Comparison of ENCODE assay signal across 21 mouse cellular contexts in the genomic region with DNA sequence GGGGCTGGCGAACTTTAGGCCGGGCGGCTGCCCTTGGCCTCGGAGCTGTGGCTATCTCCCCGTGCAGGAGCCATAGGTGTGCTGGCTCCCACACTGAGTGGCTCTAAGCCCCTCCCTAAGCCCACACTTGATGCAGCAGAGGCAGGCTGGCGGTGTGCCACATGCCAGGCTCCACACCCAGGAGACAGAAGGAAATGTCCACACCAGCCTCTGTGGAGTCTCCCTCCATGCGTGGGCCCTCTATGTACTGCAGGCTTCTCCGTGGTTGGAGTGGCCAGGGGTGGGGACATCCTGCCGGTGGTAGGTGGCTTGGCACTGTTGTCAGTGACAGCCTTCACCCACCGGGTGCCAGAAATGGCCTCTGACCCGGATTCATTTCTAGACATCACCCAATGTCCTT. TPM values are rescaled to one million over a fixed set of nuclear protein-coding genes. Genes with fewer than 3 reads are reported as not detected.
DNase-seq lines count a peak whose midpoint lies in the region; ATAC-seq and TF ChIP-seq lines count a peak whose summit lies in the region.
"Had no signal": no experiment of that assay in that cellular context is flagged by ENCODE, and none has a peak within 500 bp of the region (broad histone marks: within the 10 kb centered on the region; RNA-seq: fewer than 3 reads in every experiment).

No protein-coding gene starts in this region.

- no peak overlapping the region for H3K4me2 ChIP-seq in forebrain, embryonic 11.5 days (ENCODE audit: low read depth, low read length, severe bottlenecking)
- H3K4me2 ChIP-seq in lung, postnatal 0 days (replicated peaks; ENCODE audit: low read depth, low read length) = no peak overlapping the region
- H3K4me2 ChIP-seq: embryonic facial prominence, embryonic 13.5 days had no signal

- H3K9ac ChIP-seq in forebrain, embryonic 11.5 days (ENCODE audit: low read length) = no peak overlapping the region
- H3K9ac ChIP-seq in lung, postnatal 0 days (replicated peaks; ENCODE audit: low read depth) = no peak overlapping the region
- H3K9ac ChIP-seq: embryonic facial prominence, embryonic 13.5 days had no signal

- no peaks in the 10 kb centered on the region for H3K36me3 ChIP-seq in forebrain, embryonic 10.5 days (replicated peaks)
- H3K36me3 ChIP-seq in forebrain, embryonic 11.5 days (ENCODE audit: control insufficient read depth, insufficient read depth, low read length) = no peaks in the 10 kb centered on the region
- H3K36me3 ChIP-seq in lung, postnatal 0 days (ENCODE audit: insufficient read depth, low read length) = no peaks in the 10 kb centered on the region
- H3K36me3 ChIP-seq: embryonic facial prominence, embryonic 13.5 days; G1E had no signal

- H3K27ac ChIP-seq in forebrain, embryonic 10.5 days = 0 out of 2 replicates have a peak overlapping the region, but pooled peaks have one; percentile 17
- H3K27ac ChIP-seq in forebrain, embryonic 11.5 days (ENCODE audit: low read depth, low read length) = no peak overlapping the region
- H3K27ac ChIP-seq in lung, postnatal 0 days (ENCODE audit: low read length) = no peak overlapping the region
- H3K27ac ChIP-seq: embryonic facial prominence, embryonic 13.5 days had no signal

- peak; percentile 60 for DNase-seq in cerebellum, adult 11-12 months
- no peak for DNase-seq in cerebellum, adult 9-10 months
- peak; percentile 51 to 65 for DNase-seq in cerebellum, postnatal 25 days
- no peak for DNase-seq in cerebellum, postnatal 10 days
- no peak for DNase-seq in forebrain, embryonic 10.5 days (ENCODE audit: extremely low spot score, low spot score)
- no peak for DNase-seq in forebrain, embryonic 11.5 days (ENCODE audit: low spot score)
- DNase-seq in lung, postnatal 0 days (ENCODE audit: low spot score) = peak; percentile 33
- DNase-seq in lung, postnatal 10 days = no peak
- DNase-seq: adrenal gland, adult 8-10 months; adrenal gland, postnatal 14 days; adrenal gland, postnatal 36 days; B cell, adult 2 months; cerebellum, adult 18-20 months; cerebellum, adult 8-10 months had no signal

- no peaks in the 10 kb centered on the region for H3K9me3 ChIP-seq in forebrain, embryonic 10.5 days
- H3K9me3 ChIP-seq in forebrain, embryonic 11.5 days (ENCODE audit: control insufficient read depth, low read length) = no peaks in the 10 kb centered on the region
- no peaks in the 10 kb centered on the region for H3K9me3 ChIP-seq in lung, postnatal 0 days (ENCODE audit: low read length)
- H3K9me3 ChIP-seq: embryonic facial prominence, embryonic 13.5 days had no signal

- H3K4me3 ChIP-seq in forebrain, embryonic 10.5 days = no peak overlapping the region
- no peak overlapping the region for H3K4me3 ChIP-seq in forebrain, embryonic 11.5 days (ENCODE audit: low read depth, low read length)
- H3K4me3 ChIP-seq in lung, postnatal 0 days (ENCODE audit: low read depth, low read length) = no peak overlapping the region
- H3K4me3 ChIP-seq: embryonic facial prominence, embryonic 13.5 days had no signal

- peaks cover 42% of the 10 kb centered on the region for H3K4me1 ChIP-seq in forebrain, embryonic 10.5 days
- peaks cover 9% of the 10 kb centered on the region for H3K4me1 ChIP-seq in forebrain, embryonic 11.5 days (replicated peaks; ENCODE audit: control insufficient read depth, insufficient read depth, low read length)
- H3K4me1 ChIP-seq in lung, postnatal 0 days (ENCODE audit: insufficient read depth, low read depth, low read length) = no peaks in the 10 kb centered on the region

- no peak for ATAC-seq in forebrain, embryonic 11.5 days (replicated peaks; ENCODE audit: low FRiP score)
- ATAC-seq in lung, postnatal 0 days = no peak
- ATAC-seq: activated CD4-positive, CD25-positive, alpha-beta regulatory T cell, adult 4 months; CD4-positive, CD25-positive, alpha-beta regulatory T cell, adult 4 months; forebrain, embryonic 14.5 days; forebrain, embryonic 16.5 days; Patski had no signal

- no peak for TF ChIP-seq CTCF in lung, postnatal 0 days (IDR thresholded peaks at IDR 0.05)

- H3K27me3 ChIP-seq in forebrain, embryonic 10.5 days (ENCODE audit: poor library complexity, severe bottlenecking) = peaks cover 94% of the 10 kb centered on the region
- peaks cover 14% of the 10 kb centered on the region for H3K27me3 ChIP-seq in forebrain, embryonic 11.5 days (ENCODE audit: control insufficient read depth, insufficient read depth, low read length)
- peaks cover 29% of the 10 kb centered on the region for H3K27me3 ChIP-seq in lung, postnatal 0 days (replicated peaks; ENCODE audit: insufficient read depth, low read length)

- WGBS in forebrain, embryonic 10.5 days = 89% methylated on average over 11 of the region's 11 CpGs
- WGBS in forebrain, embryonic 11.5 days = 91% methylated on average over 11 of the region's 11 CpGs
- 66% methylated on average over 11 of the region's 11 CpGs for WGBS in lung, postnatal 0 days

- no peak for TF ChIP-seq EP300 in lung, postnatal 0 days (IDR thresholded peaks at IDR 0.05)

RNA-seq across cellular contexts. Expression of a gene that starts 5.6 kb away (rescaled TPM):
- polyA plus RNA-seq in forebrain, embryonic 10.5 days (2016; fragmentation: Nextera tagmentation; extraction: Ambion mirVana) = 2.8 and 3.1 TPM in 2 replicates
- 6.2 and 6.3 TPM in 2 replicates for polyA plus RNA-seq in forebrain, embryonic 11.5 days (2014; fragmentation: Nextera tagmentation; extraction: Ambion mirVana)
- 1.0 and 1.8 TPM in 2 replicates for polyA plus RNA-seq in lung, postnatal 0 days (2015; fragmentation: Nextera tagmentation; extraction: Ambion mirVana)
- polyA plus RNA-seq: activated CD4-positive, CD25-positive, alpha-beta regulatory T cell, adult 4 months; CD4-positive, CD25-positive, alpha-beta regulatory T cell, adult 4 months; G1E; Patski had no signal

RNA-seq across cellular contexts. Expression of a gene that starts 58.6 kb away (rescaled TPM):
- polyA plus RNA-seq in forebrain, embryonic 10.5 days (2016; fragmentation: Nextera tagmentation; extraction: Ambion mirVana) = 74.9 and 75.4 TPM in 2 replicates
- polyA plus RNA-seq in forebrain, embryonic 11.5 days (2014; fragmentation: Nextera tagmentation; extraction: Ambion mirVana) = 54.3 and 62.7 TPM in 2 replicates
- 42.8 and 44.1 TPM in 2 replicates for polyA plus RNA-seq in lung, postnatal 0 days (2015; fragmentation: Nextera tagmentation; extraction: Ambion mirVana)

Comparison
In these comparisons a context has a peak if more than half of its experiments do, and no peak if none do; other contexts are left out.
1. DNase-seq: peak in cerebellum, adult 11-12 months (single experiment), cerebellum, postnatal 25 days (2 of 2) and lung, postnatal 0 days (single experiment); none in cerebellum, adult 9-10 months (single experiment), cerebellum, postnatal 10 days (0 of 2), forebrain, embryonic 10.5 days (single experiment), forebrain, embryonic 11.5 days (single experiment) and lung, postnatal 10 days (single experiment).